Mouse (Mus musculus) embryonic facial prominence, embryonic 14.5 days (tissue): ENCODE data around the gene Sfxn5. TPM values are rescaled to one million over a fixed set of nuclear protein-coding genes. Genes with fewer than 3 reads are reported as not detected.

ENCODE experiments used
- ATAC-seq: fragments of 200-750 bp; cut with Nextera tagmentation; 2 replicates; pipeline ENCODE4 v1.8.0; 2017; ENCODE audit warnings: low read depth, moderate number of reproducible peaks, moderate TSS enrichment
- DNase-seq: peaks from one replicate; pipeline ENCODE4 v3.0.0-alpha.2; 2015; ENCODE audit warnings: low spot score
- H3K27ac ChIP-seq: fragments of 300-500 bp; sonication (generic); replicated peaks from 2 replicates; pipeline ENCODE4 v1.5.1; 2014; ENCODE audit warnings: low read depth, mild to moderate bottlenecking, low read length, moderate library complexity
- H3K27me3 ChIP-seq: fragments of 300-500 bp; sonication (generic); replicated peaks from 2 replicates; pipeline ENCODE4 v1.6.1; 2014; ENCODE audit warnings: low read length; ENCODE audit not compliant: control insufficient read depth, insufficient read depth
- H3K36me3 ChIP-seq: fragments of 300-500 bp; sonication (generic); 2 replicates; pipeline ENCODE4 v1.6.1; 2014; ENCODE audit warnings: low read length, mixed read lengths; ENCODE audit not compliant: control insufficient read depth, insufficient read depth
- H3K4me1 ChIP-seq: fragments of 300-500 bp; sonication (generic); 2 replicates; pipeline ENCODE4 v1.6.1; 2014; ENCODE audit warnings: antibody characterized with exemption, low read length; ENCODE audit not compliant: control insufficient read depth, insufficient read depth
- H3K4me2 ChIP-seq: fragments of 300-500 bp; sonication (generic); 2 replicates; pipeline ENCODE4 v1.6.1; 2014; ENCODE audit warnings: low read depth, mild to moderate bottlenecking, low read length, moderate library complexity, mixed read lengths
- H3K4me3 ChIP-seq: fragments of 300-500 bp; sonication (generic); 2 replicates; pipeline ENCODE4 v1.5.1; 2014; ENCODE audit warnings: low read depth, mild to moderate bottlenecking, low read length
- H3K9ac ChIP-seq: fragments of 300-500 bp; sonication (generic); 2 replicates; pipeline ENCODE4 v1.6.1; 2014; ENCODE audit warnings: low read depth, mild to moderate bottlenecking, low read length, moderate library complexity, mixed read lengths
- H3K9me3 ChIP-seq: fragments of 300-500 bp; sonication (generic); 2 replicates; pipeline ENCODE4 v1.6.1; 2016; ENCODE audit warnings: low read length; ENCODE audit not compliant: control insufficient read depth
- WGBS: fragments of 180-500 bp; shearing (Covaris S2); extraction: QIAGEN DNeasy Blood & Tissue Kit; methylation state at CpG from one replicate; pipeline ENCODE4 v1.1.7; 2014; 5-methylcytosine and 5-hydroxymethylcytosine counted together
- polyA plus RNA-seq: library from polyadenylated mRNA; unstranded; fragments of >200 nt; fragmentation: Nextera tagmentation; extraction: Ambion mirVana; gene quantifications from 2 replicates; pipeline ENCODE4 v1.2.1, GENCODE M21; 2014

Gene Sfxn5
- 6.7 and 8.9 TPM in 2 replicates for polyA plus RNA-seq

GRCm38 (mm10) chr6:85333000-85333669 lies at the start of gene Sfxn5:
Sfxn5 (minus strand) TSS chr6:85333422.
- Histone ChIP-seq H3K27ac (peak within 1 kb of the TSS; percentile 90), H3K9me3 (no peaks in the 10 kb centered on the region), H3K9ac (peak within 1 kb of the TSS; percentile 84), H3K4me3 (peak within 1 kb of the TSS; percentile 82), H3K36me3 (peaks cover 3% of the 10 kb centered on the region; the same call in 1 of the 2 replicates), H3K4me1 (no peaks in the 10 kb centered on the region), H3K27me3 (no peaks in the 10 kb centered on the region), H3K4me2 (peak within 1 kb of the TSS; percentile 98)
- peak; percentile 98 for ATAC-seq
- peak; percentile 97 for DNase-seq
- WGBS = under 1% methylated on average over 36 of the region's 49 CpGs

DNA sequence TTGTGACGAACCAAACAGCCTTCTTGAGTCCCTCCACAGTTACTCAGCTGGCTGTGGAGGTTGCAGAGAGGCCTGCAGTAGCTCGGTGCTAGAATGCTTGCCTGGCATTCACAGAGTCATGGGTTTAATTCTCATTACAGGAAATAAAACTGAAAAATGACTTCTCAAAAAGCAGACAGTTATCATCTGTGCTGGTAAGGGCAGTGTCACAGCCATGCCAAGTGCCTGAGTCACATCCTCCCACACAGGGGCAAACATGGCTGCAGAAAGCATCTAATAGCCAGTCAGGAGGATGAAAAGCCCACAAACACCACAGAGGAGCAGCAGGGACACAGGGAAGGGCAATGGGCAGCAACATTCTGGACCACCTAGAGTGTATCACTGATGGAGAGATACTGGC lies 49.6 kb upstream of the Sfxn5 start:
- 82% methylated on average over 2 of the region's 2 CpGs for WGBS
- Histone ChIP-seq H3K27ac (no peak overlapping the region), H3K4me3 (no peak overlapping the region), H3K9me3 (no peaks in the 10 kb centered on the region), H3K36me3 (no peaks in the 10 kb centered on the region), H3K4me2 (no peak overlapping the region), H3K27me3 (no peaks in the 10 kb centered on the region; the same call in 1 of the 2 replicates), H3K4me1 (no peaks in the 10 kb centered on the region), H3K9ac (no peak overlapping the region)
- DNase-seq (no peak), ATAC-seq (no peak)

DNA sequence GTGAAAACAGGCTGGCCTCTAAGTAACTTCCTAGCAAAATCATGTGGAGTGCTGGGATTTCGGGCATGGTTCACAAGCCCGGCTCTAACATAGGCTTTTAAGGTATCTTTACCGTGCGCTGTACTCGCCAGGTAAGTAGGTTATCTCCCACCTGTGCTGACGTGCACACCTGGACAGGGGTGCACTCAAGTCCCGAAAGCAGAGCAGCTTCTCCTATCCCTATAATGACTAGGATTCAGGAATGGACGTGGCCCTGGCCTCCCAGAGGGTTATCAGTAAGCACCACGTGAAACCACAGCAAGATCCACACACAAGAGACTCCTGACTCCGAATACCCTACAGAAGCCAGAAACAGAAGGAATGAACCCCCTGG lies 48.4 kb upstream of the Sfxn5 start:
- Histone ChIP-seq H3K27ac (no peak overlapping the region), H3K27me3 (no peaks in the 10 kb centered on the region; the same call in 1 of the 2 replicates), H3K36me3 (no peaks in the 10 kb centered on the region), H3K4me1 (no peaks in the 10 kb centered on the region), H3K9ac (no peak overlapping the region), H3K9me3 (no peaks in the 10 kb centered on the region), H3K4me2 (no peak overlapping the region), H3K4me3 (no peak overlapping the region)
- 82% methylated on average over 10 of the region's 10 CpGs for WGBS
- DNase-seq (no peak), ATAC-seq (no peak)

DNA sequence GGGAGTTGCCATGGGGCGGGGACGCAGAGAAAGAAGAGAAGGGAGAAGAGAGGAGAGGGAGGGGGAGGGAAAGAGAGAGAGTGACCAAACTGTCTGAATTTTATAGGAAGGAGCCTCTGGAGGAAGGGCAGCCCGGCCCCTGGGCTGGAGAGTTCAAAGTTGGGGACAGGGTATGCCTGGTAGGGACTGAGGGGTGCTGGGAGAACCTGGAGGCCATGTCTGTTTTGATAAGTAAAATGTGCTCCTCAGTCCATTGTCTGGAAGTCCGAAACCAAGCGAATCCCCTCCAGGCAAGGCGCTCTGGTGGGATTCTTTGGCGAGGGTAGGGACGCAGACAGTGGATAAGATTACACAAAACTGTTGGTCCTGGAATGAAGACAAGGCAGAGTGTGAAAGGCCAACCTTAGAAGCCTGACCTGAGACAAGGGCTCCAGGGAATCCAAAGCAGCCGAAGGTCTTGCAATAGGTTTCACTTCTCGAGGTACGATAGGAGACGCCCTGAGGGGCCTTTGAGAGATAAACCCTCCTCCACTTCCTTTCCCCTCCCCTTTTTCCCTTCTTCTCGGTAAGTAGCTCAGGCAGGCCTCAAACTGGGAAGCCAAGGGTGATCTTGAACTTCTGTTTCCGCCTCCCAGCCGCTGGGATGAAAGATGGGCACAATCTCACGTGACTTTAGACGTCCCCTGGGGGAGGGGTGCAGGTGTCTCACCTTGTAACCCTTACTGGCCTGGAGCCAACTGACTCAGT lies 47.9 kb upstream of the Sfxn5 start:
- Histone ChIP-seq H3K4me3 (no peak overlapping the region), H3K4me1 (no peaks in the 10 kb centered on the region), H3K9me3 (no peaks in the 10 kb centered on the region), H3K4me2 (peak overlapping the region; percentile 44), H3K36me3 (no peaks in the 10 kb centered on the region), H3K27ac (no peak overlapping the region), H3K9ac (no peak overlapping the region; the same call in 1 of the 2 replicates), H3K27me3 (no peaks in the 10 kb centered on the region)
- 17% methylated on average over 16 of the region's 17 CpGs for WGBS
- DNase-seq = no peak
- peak; percentile 41 for ATAC-seq

- DNase-seq (peak; percentile 90), ATAC-seq (peak; percentile 83)
- Histone ChIP-seq H3K4me2 (peak overlapping the region; percentile 44), H3K27ac (no peak overlapping the region), H3K9me3 (no peaks in the 10 kb centered on the region), H3K9ac (no peak overlapping the region; the same call in 1 of the 2 replicates), H3K36me3 (no peaks in the 10 kb centered on the region), H3K27me3 (no peaks in the 10 kb centered on the region), H3K4me1 (no peaks in the 10 kb centered on the region), H3K4me3 (no peak overlapping the region)
- 27% methylated on average over 10 of the region's 10 CpGs for WGBS
These were observed 47.1 kb upstream of the Sfxn5 start for GRCm38 (mm10) chr6:85380201-85380900.

DNA sequence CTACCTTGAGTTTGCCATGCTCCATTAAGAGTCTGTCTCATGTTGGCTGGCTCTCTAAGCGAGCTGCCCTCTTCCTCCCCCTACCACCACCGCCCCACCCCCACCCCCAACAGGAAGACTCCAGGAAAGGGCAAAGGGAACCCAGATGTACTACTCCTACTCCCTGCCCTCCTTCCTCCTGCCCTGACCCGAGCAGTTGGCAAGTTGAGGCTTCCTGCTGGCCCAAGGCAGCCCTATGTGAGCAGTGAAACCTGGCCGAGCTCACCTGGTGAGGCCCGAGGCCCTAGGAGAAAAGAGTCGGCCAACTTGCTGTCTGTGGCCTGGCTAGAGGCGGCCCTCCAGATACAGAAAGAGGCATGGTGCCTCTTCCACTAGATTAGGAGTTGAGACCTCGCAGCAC lies 45.4 kb upstream of the Sfxn5 start:
- peaks cover under 1% of the 10 kb centered on the region for H3K4me1 ChIP-seq
- DNase-seq = no peak
- no peaks in the 10 kb centered on the region for H3K27me3 ChIP-seq
- ATAC-seq = no peak
- no peak overlapping the region for H3K27ac ChIP-seq
- no peak overlapping the region for H3K9ac ChIP-seq
- H3K9me3 ChIP-seq = no peaks in the 10 kb centered on the region
- H3K4me2 ChIP-seq = no peak overlapping the region
- H3K36me3 ChIP-seq = no peaks in the 10 kb centered on the region
- H3K4me3 ChIP-seq = no peak overlapping the region
- 58% methylated on average over 8 of the region's 8 CpGs for WGBS

DNA sequence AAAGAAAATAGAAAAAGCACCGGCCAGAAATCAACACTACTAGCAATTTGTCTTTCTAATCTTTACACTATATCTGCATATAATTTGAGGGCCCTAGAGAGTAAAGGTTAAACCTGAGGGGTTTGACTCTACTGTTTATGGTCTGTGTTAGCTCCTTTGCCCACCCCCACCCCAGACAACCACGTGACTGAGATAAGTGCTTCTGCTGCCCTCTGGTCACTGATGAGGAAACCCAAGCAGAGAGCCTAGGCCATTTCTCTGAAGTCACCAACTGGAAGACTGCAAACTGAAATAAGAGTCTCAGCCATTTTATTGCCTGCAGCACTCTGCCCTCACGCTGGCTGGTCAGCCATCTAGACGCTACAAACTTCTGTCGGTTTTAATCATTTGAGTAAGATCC lies 44.7 kb upstream of the Sfxn5 start:
- H3K4me2 ChIP-seq = no peak overlapping the region
- ATAC-seq (no peak), DNase-seq (no peak)
- no peak overlapping the region for H3K4me3 ChIP-seq
- no peaks in the 10 kb centered on the region for H3K9me3 ChIP-seq
- H3K27ac ChIP-seq = no peak overlapping the region
- H3K9ac ChIP-seq = no peak overlapping the region
- no peaks in the 10 kb centered on the region for H3K27me3 ChIP-seq
- no peaks in the 10 kb centered on the region for H3K36me3 ChIP-seq
- 39% methylated on average over 5 of the region's 5 CpGs for WGBS
- peaks cover 8% of the 10 kb centered on the region for H3K4me1 ChIP-seq

- Histone ChIP-seq H3K9ac (no peak overlapping the region), H3K27ac (no peak overlapping the region), H3K9me3 (no peaks in the 10 kb centered on the region), H3K4me2 (no peak overlapping the region), H3K4me3 (no peak overlapping the region), H3K27me3 (no peaks in the 10 kb centered on the region), H3K36me3 (no peaks in the 10 kb centered on the region), H3K4me1 (peaks cover 14% of the 10 kb centered on the region)
- WGBS = 56% methylated on average over 4 of the region's 4 CpGs
- ATAC-seq (no peak), DNase-seq (no peak)
These were observed 44.0 kb upstream of the Sfxn5 start for GRCm38 (mm10) chr6:85377066-85377734.
